Mouse (Mus musculus) erythroblast, embryonic 14.5 days (primary cell): ENCODE data around the gene Gm13420.

Experiments
- GATA1 ChIP-seq: IDR thresholded peaks from 2 replicates; pipeline ENCODE4 v1.6.1; 2012; ENCODE audit warnings: low read length, inconsistent platforms, mixed read lengths
- TAL1 ChIP-seq: IDR thresholded peaks from 3 replicates; pipeline ENCODE4 v1.6.1; 2012; ENCODE audit warnings: low read length, inconsistent platforms, mixed read lengths

GRCm38 (mm10) chr2:29711038-29711437 lies 40.4 kb downstream of the Gm13420 start:
- no peak for TF ChIP-seq TAL1
- TF ChIP-seq GATA1 = no peak
